Mouse (Mus musculus): ENCODE measurements at regions not wholly inside any gene's neighbourhood (a gene's known extent, or its start where the extent isn't known, plus 50 kb on each side); places are given as distances from the start of the nearest gene placed in this dataset.
"Not testable (repeated sequence)": the region's sequence is repeated elsewhere in the genome, so short reads cannot be mapped to it uniquely, and the experiment has no call there.

GRCm38 (mm10) chr3:7010294-7011087 is 390.2 kb upstream of the 1700008P02Rik start:
- Histone ChIP-seq H3K27ac (ENCODE audit: low read length) (no peak overlapping the region), H3K36me3 (ENCODE audit: control insufficient read depth, insufficient read depth, low read length) (no peaks in the 10 kb centered on the region), H3K27me3 (ENCODE audit: control insufficient read depth, insufficient read depth, low read depth, low read length) (no peaks in the 10 kb centered on the region), H3K9ac (ENCODE audit: low read depth, low read length) (no peak overlapping the region), H3K4me3 (ENCODE audit: low read depth, low read length) (no peak overlapping the region), H3K4me2 (ENCODE audit: low read length) (no peak overlapping the region), H3K4me1 (ENCODE audit: control insufficient read depth, insufficient read depth, low read length) (peaks cover 27% of the 10 kb centered on the region), H3K9me3 (replicated peaks; ENCODE audit: control insufficient read depth, low read length, poor library complexity, severe bottlenecking) (no peaks in the 10 kb centered on the region)
- ATAC-seq: peak; percentile 80
- WGBS: 32% methylated on average over 7 of the region's 7 CpGs

- H3K27ac ChIP-seq (ENCODE audit: low read length): peak overlapping the region; percentile 63
- no peaks in the 10 kb centered on the region for H3K9me3 ChIP-seq (replicated peaks; ENCODE audit: control insufficient read depth, low read length, poor library complexity, severe bottlenecking)
- peaks cover 23% of the 10 kb centered on the region for H3K4me1 ChIP-seq (ENCODE audit: control insufficient read depth, insufficient read depth, low read length)
- peak; percentile 40; the same call in 1 of the 2 replicates for ATAC-seq
- 37% methylated on average over 7 of the region's 7 CpGs for WGBS
- H3K27me3 ChIP-seq (ENCODE audit: control insufficient read depth, insufficient read depth, low read depth, low read length): no peaks in the 10 kb centered on the region
- H3K36me3 ChIP-seq (ENCODE audit: control insufficient read depth, insufficient read depth, low read length): no peaks in the 10 kb centered on the region
- H3K4me3 ChIP-seq (ENCODE audit: low read depth, low read length): no peak overlapping the region
- H3K4me2 ChIP-seq (ENCODE audit: low read length): peak overlapping the region; percentile 31; the same call in 1 of the 2 replicates
- no peak overlapping the region for H3K9ac ChIP-seq (ENCODE audit: low read depth, low read length)
Observed at GRCm38 (mm10) chr3:7008671-7009217, 388.5 kb upstream of the 1700008P02Rik start.

GRCm38 (mm10) chr3:7007811-7008359 is 387.6 kb upstream of the 1700008P02Rik start:
- H3K4me3 ChIP-seq (ENCODE audit: low read depth, low read length): no peak overlapping the region
- H3K27ac ChIP-seq (ENCODE audit: low read length): peak overlapping the region; percentile 74
- 0 out of 2 replicates have a peak, but pooled peaks have one; percentile 50 for ATAC-seq
- 31% methylated on average over 5 of the region's 5 CpGs for WGBS
- H3K27me3 ChIP-seq (ENCODE audit: control insufficient read depth, insufficient read depth, low read depth, low read length): no peaks in the 10 kb centered on the region
- 0 out of 2 replicates have a peak overlapping the region, but pooled peaks have one; percentile 44 for H3K9ac ChIP-seq (ENCODE audit: low read depth, low read length)
- H3K4me1 ChIP-seq (ENCODE audit: control insufficient read depth, insufficient read depth, low read length): peaks cover 18% of the 10 kb centered on the region
- no peaks in the 10 kb centered on the region for H3K9me3 ChIP-seq (replicated peaks; ENCODE audit: control insufficient read depth, low read length, poor library complexity, severe bottlenecking)
- no peaks in the 10 kb centered on the region for H3K36me3 ChIP-seq (ENCODE audit: control insufficient read depth, insufficient read depth, low read length)
- 0 out of 2 replicates have a peak overlapping the region, but pooled peaks have one; percentile 4 for H3K4me2 ChIP-seq (ENCODE audit: low read length)

- not testable (repeated sequence) for H3K36me3 ChIP-seq (ENCODE audit: control insufficient read depth, insufficient read depth, low read length); ATAC-seq
- WGBS: 87% methylated on average over 5 of the region's 5 CpGs
Observed at GRCm38 (mm10) chr3:6991735-6992134, 371.5 kb upstream of the 1700008P02Rik start.

GRCm38 (mm10) chr3:6984918-6985317 is 364.7 kb upstream of the 1700008P02Rik start:
- Histone ChIP-seq H3K4me3 (ENCODE audit: low read depth, low read length) (no peak overlapping the region), H3K27me3 (ENCODE audit: control insufficient read depth, insufficient read depth, low read depth, low read length) (no peaks in the 10 kb centered on the region), H3K4me1 (ENCODE audit: control insufficient read depth, insufficient read depth, low read length) (no peaks in the 10 kb centered on the region), H3K9ac (ENCODE audit: low read depth, low read length) (no peak overlapping the region), H3K36me3 (ENCODE audit: control insufficient read depth, insufficient read depth, low read length) (no peaks in the 10 kb centered on the region), H3K27ac (ENCODE audit: low read length) (no peak overlapping the region), H3K4me2 (ENCODE audit: low read length) (no peak overlapping the region), H3K9me3 (replicated peaks; ENCODE audit: control insufficient read depth, low read length, poor library complexity, severe bottlenecking) (no peaks in the 10 kb centered on the region)
- 90% methylated on average over 4 of the region's 4 CpGs for WGBS
- ATAC-seq: no peak

More at GRCm38 (mm10) chr3:6991735-6992134, 371.5 kb upstream of the 1700008P02Rik start:
- not testable (repeated sequence) for H3K9me3 ChIP-seq (replicated peaks; ENCODE audit: control insufficient read depth, low read length, poor library complexity, severe bottlenecking); H3K27ac ChIP-seq (ENCODE audit: low read length); H3K4me2 ChIP-seq (ENCODE audit: low read length); H3K9ac ChIP-seq (ENCODE audit: low read depth, low read length); H3K27me3 ChIP-seq (ENCODE audit: control insufficient read depth, insufficient read depth, low read depth, low read length); H3K4me3 ChIP-seq (ENCODE audit: low read depth, low read length); H3K4me1 ChIP-seq (ENCODE audit: control insufficient read depth, insufficient read depth, low read length)

- Histone ChIP-seq H3K36me3 (ENCODE audit: control insufficient read depth, insufficient read depth, low read length) (no peaks in the 10 kb centered on the region), H3K27me3 (ENCODE audit: control insufficient read depth, insufficient read depth, low read depth, low read length) (no peaks in the 10 kb centered on the region), H3K27ac (ENCODE audit: low read length) (no peak overlapping the region), H3K4me1 (ENCODE audit: control insufficient read depth, insufficient read depth, low read length) (no peaks in the 10 kb centered on the region), H3K9me3 (replicated peaks; ENCODE audit: control insufficient read depth, low read length, poor library complexity, severe bottlenecking) (no peaks in the 10 kb centered on the region), H3K4me2 (ENCODE audit: low read length) (no peak overlapping the region), H3K9ac (ENCODE audit: low read depth, low read length) (no peak overlapping the region), H3K4me3 (ENCODE audit: low read depth, low read length) (no peak overlapping the region)
- 95% methylated on average over 7 of the region's 7 CpGs for WGBS
- no peak for ATAC-seq
Observed at GRCm38 (mm10) chr3:6957681-6958080, 337.4 kb upstream of the 1700008P02Rik start.

GRCm38 (mm10) chr3:6932535-6933103 is 312.4 kb upstream of the 1700008P02Rik start:
- H3K4me1 ChIP-seq (ENCODE audit: control insufficient read depth, insufficient read depth, low read length): no peaks in the 10 kb centered on the region
- H3K4me2 ChIP-seq (ENCODE audit: low read length): no peak overlapping the region
- no peak overlapping the region for H3K27ac ChIP-seq (ENCODE audit: low read length)
- no peak overlapping the region for H3K9ac ChIP-seq (ENCODE audit: low read depth, low read length)
- 79% methylated on average over 4 of the region's 4 CpGs for WGBS
- H3K4me3 ChIP-seq (ENCODE audit: low read depth, low read length): no peak overlapping the region
- H3K36me3 ChIP-seq (ENCODE audit: control insufficient read depth, insufficient read depth, low read length): no peaks in the 10 kb centered on the region
- no peaks in the 10 kb centered on the region for H3K9me3 ChIP-seq (replicated peaks; ENCODE audit: control insufficient read depth, low read length, poor library complexity, severe bottlenecking)
- ATAC-seq: no peak
- H3K27me3 ChIP-seq (ENCODE audit: control insufficient read depth, insufficient read depth, low read depth, low read length): no peaks in the 10 kb centered on the region

GRCm38 (mm10) chr3:6926737-6927136 is 306.5 kb upstream of the 1700008P02Rik start:
- Histone ChIP-seq H3K9ac (ENCODE audit: low read depth, low read length) (no peak overlapping the region), H3K36me3 (ENCODE audit: control insufficient read depth, insufficient read depth, low read length) (no peaks in the 10 kb centered on the region), H3K27ac (ENCODE audit: low read length) (no peak overlapping the region), H3K4me3 (ENCODE audit: low read depth, low read length) (no peak overlapping the region), H3K9me3 (replicated peaks; ENCODE audit: control insufficient read depth, low read length, poor library complexity, severe bottlenecking) (no peaks in the 10 kb centered on the region), H3K4me2 (ENCODE audit: low read length) (no peak overlapping the region), H3K27me3 (ENCODE audit: control insufficient read depth, insufficient read depth, low read depth, low read length) (no peaks in the 10 kb centered on the region), H3K4me1 (ENCODE audit: control insufficient read depth, insufficient read depth, low read length) (no peaks in the 10 kb centered on the region)
- 61% methylated on average over 1 of the region's 1 CpGs for WGBS
- no peak for ATAC-seq

GRCm38 (mm10) chr3:6922647-6923046 is 302.4 kb upstream of the 1700008P02Rik start:
- WGBS: 52% methylated on average over 2 of the region's 2 CpGs
- H3K4me3 ChIP-seq (ENCODE audit: low read depth, low read length): not testable (repeated sequence)

More at GRCm38 (mm10) chr3:6922647-6923046, 302.4 kb upstream of the 1700008P02Rik start:
- H3K9me3 ChIP-seq (replicated peaks; ENCODE audit: control insufficient read depth, low read length, poor library complexity, severe bottlenecking); H3K27me3 ChIP-seq (ENCODE audit: control insufficient read depth, insufficient read depth, low read depth, low read length); H3K36me3 ChIP-seq (ENCODE audit: control insufficient read depth, insufficient read depth, low read length); H3K9ac ChIP-seq (ENCODE audit: low read depth, low read length); H3K4me1 ChIP-seq (ENCODE audit: control insufficient read depth, insufficient read depth, low read length); H3K4me2 ChIP-seq (ENCODE audit: low read length); ATAC-seq; H3K27ac ChIP-seq (ENCODE audit: low read length): not testable (repeated sequence)
